In genomic region chr11:119623800-119624199, GRCm38 (mm10) we compare ENCODE assay signal across 11 mouse cellular contexts.
"Had no signal": no experiment of that assay in that cellular context is flagged by ENCODE, and none has a peak within 500 bp of the region (broad histone marks: within the 10 kb centered on the region; RNA-seq: fewer than 3 reads in every experiment).

No protein-coding gene starts in this region.

- H3K9me3 ChIP-seq: limb, embryonic 12.5 days; megakaryocyte, embryonic 14.5 days; midbrain, embryonic 12.5 days had no signal

- H3K4me2 ChIP-seq: limb, embryonic 12.5 days; midbrain, embryonic 12.5 days had no signal

- H3K27ac ChIP-seq: left cerebral cortex, adult 2 months; limb, embryonic 12.5 days; midbrain, embryonic 12.5 days; stomach, postnatal 0 days had no signal

- H3K27me3 ChIP-seq: limb, embryonic 12.5 days; midbrain, embryonic 12.5 days had no signal

- H3K9ac ChIP-seq: limb, embryonic 12.5 days; midbrain, embryonic 12.5 days had no signal

- H3K4me3 ChIP-seq: left cerebral cortex, adult 2 months; limb, embryonic 12.5 days; megakaryocyte, embryonic 14.5 days; midbrain, embryonic 12.5 days had no signal

- H3K4me1 ChIP-seq: midbrain, embryonic 12.5 days had no signal

- DNase-seq: kidney, postnatal 10 days; kidney, postnatal 4 days; lung, adult 2 months; lung, postnatal 10 days; lung, postnatal 4 days; thymus, postnatal 4 days had no signal

- H3K36me3 ChIP-seq: limb, embryonic 12.5 days; midbrain, embryonic 12.5 days had no signal
